Mouse (Mus musculus) c-Kit-positive CD71-negative TER-119-negative erythroid progenitor cells, embryonic 14.5 days (primary cell): ENCODE data around the gene Pef1.
A peak's percentile ranks its signal among the peaks of the same experiment; 100 is the strongest.

Experiments used
- DNase-seq: peaks from one replicate; pipeline ENCODE4 v3.0.0-alpha.2; 2013; ENCODE audit warnings: low read depth

Gene Pef1

GRCm38 (mm10) chr4:130174335-130175031 is 72.1 kb downstream of the Pef1 start:
- DNase-seq = peak; percentile 35

GRCm38 (mm10) chr4:130175072-130175711 is 72.8 kb downstream of the Pef1 start, which contains the start of gene Tinagl1:
Tinagl1 (minus strand) TSS chr4:130175122.
- DNase-seq = no peak

- no peak for DNase-seq
Measured at GRCm38 (mm10) chr4:130176156-130176720, 73.9 kb downstream of the Pef1 start.

GRCm38 (mm10) chr4:130177087-130177486 is 74.7 kb downstream of the Pef1 start:
- no peak for DNase-seq

- DNase-seq = no peak
Measured at GRCm38 (mm10) chr4:130177536-130177935, 75.2 kb downstream of the Pef1 start.
